Mouse (Mus musculus): ENCODE data around the gene Ddx1.

Ddx1 gene

GRCm38 (mm10) chr12:13248691-13249572, at the start of gene Ddx1:
TSS of gene Ddx1 (minus strand) at chr12:13249213.
- in situ Hi-C loops (cut with MboI; ENCODE audit: low sequenced_read_pairs) = no loop called here

GRCm38 (mm10) chr12:13293421-13293881, 44.4 kb upstream of the Ddx1 start:
- in situ Hi-C loops (cut with MboI; ENCODE audit: low sequenced_read_pairs) = no loop called here

GRCm38 (mm10) chr12:13291453-13291852, 42.4 kb upstream of the Ddx1 start:
- in situ Hi-C loops (cut with MboI; ENCODE audit: low sequenced_read_pairs) = no loop called here

- in situ Hi-C loops (cut with MboI; ENCODE audit: low sequenced_read_pairs) = no loop called here
Measured at GRCm38 (mm10) chr12:13269570-13270390, 20.8 kb upstream of the Ddx1 start.

GRCm38 (mm10) chr12:13268826-13269449, 19.9 kb upstream of the Ddx1 start, which contains the start of gene Nbas:
TSS of gene Nbas (plus strand) at chr12:13269133.
- in situ Hi-C loops (cut with MboI; ENCODE audit: low sequenced_read_pairs) = no loop called here

- in situ Hi-C loops (cut with MboI; ENCODE audit: low sequenced_read_pairs) = no loop called here
Measured at GRCm38 (mm10) chr12:13268412-13268811, 19.4 kb upstream of the Ddx1 start.

- in situ Hi-C loops (cut with MboI; ENCODE audit: low sequenced_read_pairs) = no loop called here
Measured at GRCm38 (mm10) chr12:13255701-13256100, 6.7 kb upstream of the Ddx1 start.

- in situ Hi-C loops (cut with MboI; ENCODE audit: low sequenced_read_pairs) = no loop called here
Measured at GRCm38 (mm10) chr12:13255068-13255467, 6.1 kb upstream of the Ddx1 start.

GRCm38 (mm10) chr12:13249573-13249919, 533 bp upstream of the Ddx1 start:
- in situ Hi-C loops (cut with MboI; ENCODE audit: low sequenced_read_pairs) = no loop called here

GRCm38 (mm10) chr12:13242453-13242852, 6.6 kb downstream of the Ddx1 start:
- in situ Hi-C loops (cut with MboI; ENCODE audit: low sequenced_read_pairs) = no loop called here

- in situ Hi-C loops (cut with MboI; ENCODE audit: low sequenced_read_pairs) = loop anchor here (10.0 to 25.0 kb wide), 3 partner anchors 433 to 793 kb away; no protein-coding TSS in a partner anchor
Measured at GRCm38 (mm10) chr12:13218101-13218514, 30.9 kb downstream of the Ddx1 start.

GRCm38 (mm10) chr12:13217568-13217967, 31.4 kb downstream of the Ddx1 start:
- in situ Hi-C loops (cut with MboI; ENCODE audit: low sequenced_read_pairs) = loop anchor here (10.0 to 25.0 kb wide), 3 partner anchors 433 to 793 kb away; no protein-coding TSS in a partner anchor

- in situ Hi-C loops (cut with MboI; ENCODE audit: low sequenced_read_pairs) = loop anchor here (10.0 to 25.0 kb wide), 3 partner anchors 432 to 792 kb away; no protein-coding TSS in a partner anchor
Measured at GRCm38 (mm10) chr12:13216501-13217103, 32.4 kb downstream of the Ddx1 start.

- in situ Hi-C loops (cut with MboI; ENCODE audit: low sequenced_read_pairs) = loop anchor here (10.0 to 25.0 kb wide), 3 partner anchors 430 to 790 kb away; no protein-coding TSS in a partner anchor
Measured at GRCm38 (mm10) chr12:13214345-13215278, 34.4 kb downstream of the Ddx1 start.

- in situ Hi-C loops (cut with MboI; ENCODE audit: low sequenced_read_pairs) = loop anchor here (10.0 to 25.0 kb wide), 3 partner anchors 427 to 787 kb away; no protein-coding TSS in a partner anchor
Measured at GRCm38 (mm10) chr12:13211746-13212482, 37.1 kb downstream of the Ddx1 start.

- in situ Hi-C loops (cut with MboI; ENCODE audit: low sequenced_read_pairs) = loop anchor here (10.0 to 25.0 kb wide), 3 partner anchors 425 to 785 kb away; no protein-coding TSS in a partner anchor
Measured at GRCm38 (mm10) chr12:13209692-13210377, 39.2 kb downstream of the Ddx1 start.

GRCm38 (mm10) chr12:13208983-13209451, 40.0 kb downstream of the Ddx1 start:
- in situ Hi-C loops (cut with MboI; ENCODE audit: low sequenced_read_pairs) = loop anchor here (25.0 kb wide), 1 partner anchor 597 kb away; no protein-coding TSS in a partner anchor

Data from CH12F3 (cell line).